Comparison of ENCODE assay signal across 1 mouse cellular context in the genomic region with DNA sequence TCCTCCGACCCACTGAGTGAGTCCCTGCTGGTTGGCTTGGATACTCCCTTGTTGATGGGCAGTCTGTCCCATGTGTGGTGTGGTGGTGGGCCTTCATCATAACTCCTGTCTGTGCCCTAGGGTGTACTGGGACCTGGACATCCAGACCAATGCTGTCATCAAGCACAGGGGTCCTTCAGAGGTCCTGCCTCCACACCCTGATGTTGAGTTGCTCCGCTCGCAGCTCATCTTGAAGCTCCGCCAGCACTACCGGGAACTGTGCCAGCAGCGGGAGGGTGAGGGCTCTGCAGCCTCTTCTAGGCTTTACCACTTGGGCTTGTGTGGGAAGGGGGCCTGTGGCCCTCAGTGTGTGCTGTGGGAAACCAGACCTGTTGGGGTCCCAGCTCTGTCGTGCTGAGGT.
TF ChIP-seq lines count a peak whose summit lies in the region.

No protein-coding gene starts in this region.

TF ChIP-seq in MEL, 35 proteins besides CTCF, POLR2A, EP300 and RAD21:
- TF ChIP-seq KAT2A (conservative IDR thresholded peaks at IDR 0.05; ENCODE audit: low read depth, low read length) (no peak), ZMIZ1 (IDR thresholded peaks at IDR 0.05; ENCODE audit: low read depth, low read length) (no peak), MAZ (IDR thresholded peaks at IDR 0.05; ENCODE audit: low read depth, low read length) (no peak), UBTF (IDR thresholded peaks at IDR 0.05; ENCODE audit: borderline replicate concordance, insufficient read depth, low read depth, low read length) (no peak), POLR2AphosphoS2 (IDR thresholded peaks at IDR 0.05; ENCODE audit: low read length) (no peak), TAL1 (IDR thresholded peaks at IDR 0.05; ENCODE audit: low read length) (no peak), USF2 (IDR thresholded peaks at IDR 0.05; ENCODE audit: borderline replicate concordance in 1 of 2, insufficient read depth in 1 of 2, low read depth in 1 of 2, low read length in 2 of 2) (no peak), TCF12 (IDR thresholded peaks at IDR 0.05; ENCODE audit: low read depth, low read length) (no peak), HCFC1 (IDR thresholded peaks at IDR 0.05; ENCODE audit: low read depth, low read length) (no peak), MAFK (IDR thresholded peaks at IDR 0.05; ENCODE audit: borderline replicate concordance, low read depth, low read length) (no peak), TBP (IDR thresholded peaks at IDR 0.05; ENCODE audit: low read depth, low read length) (no peak), MAX (IDR thresholded peaks at IDR 0.05; ENCODE audit: low read length) (no peak), USF1 (IDR thresholded peaks at IDR 0.05; ENCODE audit: low read depth, low read length) (no peak), SMC3 (IDR thresholded peaks at IDR 0.05; ENCODE audit: low read depth, low read length) (no peak), MYB (IDR thresholded peaks at IDR 0.05; ENCODE audit: low read depth, low read length) (no peak), ZC3H11A (IDR thresholded peaks at IDR 0.05; ENCODE audit: low read depth, low read length) (no peak), SIN3A (IDR thresholded peaks at IDR 0.05; ENCODE audit: low read length) (no peak), JUND (IDR thresholded peaks at IDR 0.05; ENCODE audit: low read depth, low read length) (no peak)
